Mouse (Mus musculus): Measurements from ENCODE around the gene Nostrin.

Nostrin gene

GRCm38 (mm10) chr2:69135661-69136576 lies at the start of gene Nostrin:
TSS of gene Nostrin (plus strand) at chr2:69135800.
- no peak for DNase-seq (ENCODE audit: low spot score)

- DNase-seq (ENCODE audit: low spot score) = no peak
These were observed 48.9 kb upstream of the Nostrin start for GRCm38 (mm10) chr2:69086505-69087260.

DNA sequence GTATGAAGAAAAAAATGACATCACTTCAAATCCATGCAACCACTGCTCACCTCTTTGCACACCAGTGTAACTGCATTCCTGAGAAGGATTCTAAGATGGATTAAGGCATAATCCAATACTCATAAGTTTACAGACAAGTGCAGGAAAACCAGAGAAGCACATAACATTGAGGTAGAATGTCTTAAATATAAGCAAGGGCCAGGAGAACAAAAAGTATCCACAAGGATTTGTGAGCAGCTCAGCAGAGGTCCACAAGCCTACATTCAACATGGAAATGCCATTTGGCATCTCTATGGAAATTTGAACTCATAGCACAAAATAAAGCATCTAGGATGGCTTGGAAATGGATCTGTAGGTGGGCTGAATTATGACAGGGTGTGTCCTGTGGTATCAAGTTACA lies 39.8 kb upstream of the Nostrin start:
- no peak for DNase-seq (ENCODE audit: low spot score)

DNA sequence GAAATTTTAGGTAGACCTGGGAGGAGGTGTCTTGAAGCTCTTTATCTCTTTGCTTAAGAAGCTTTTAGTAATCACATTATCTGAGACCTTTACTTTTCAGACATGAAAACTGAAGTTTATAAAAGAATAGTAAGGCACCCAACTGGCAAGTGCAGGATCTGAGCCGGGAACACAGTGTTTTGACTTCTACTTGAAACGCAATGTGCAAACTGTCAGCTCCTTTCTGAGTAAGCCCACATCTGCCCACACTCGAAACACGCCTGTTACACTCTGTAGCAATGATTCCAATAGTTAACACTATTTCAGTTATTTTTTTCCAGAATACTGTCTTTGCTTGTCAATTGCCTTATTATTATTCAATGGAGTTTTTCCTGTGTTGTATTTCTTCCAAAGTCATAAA lies 38.8 kb upstream of the Nostrin start:
- no peak for DNase-seq (ENCODE audit: low spot score)

GRCm38 (mm10) chr2:69097526-69097925 lies 38.1 kb upstream of the Nostrin start:
- no peak for DNase-seq (ENCODE audit: low spot score)

DNA sequence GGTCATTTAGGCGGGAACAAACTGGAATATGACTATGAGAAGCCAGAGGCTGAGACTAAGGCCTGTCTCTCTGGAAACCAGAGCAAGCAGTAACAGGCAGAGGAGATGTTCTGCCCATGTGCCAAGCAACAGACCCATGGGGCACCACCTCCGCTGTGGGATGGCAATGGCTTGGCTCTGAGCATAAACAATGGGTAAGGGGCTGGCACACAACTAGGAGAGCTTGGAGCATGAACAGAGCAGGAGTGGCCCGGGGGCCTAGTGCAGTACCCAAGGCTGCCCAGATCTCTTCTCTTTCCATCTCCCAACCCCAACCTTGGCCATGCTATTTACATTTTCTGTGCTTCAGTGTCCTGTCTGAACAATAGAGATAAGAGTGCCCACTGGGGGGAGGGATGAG lies 36.9 kb upstream of the Nostrin start:
- no peak for DNase-seq (ENCODE audit: low spot score)

DNA sequence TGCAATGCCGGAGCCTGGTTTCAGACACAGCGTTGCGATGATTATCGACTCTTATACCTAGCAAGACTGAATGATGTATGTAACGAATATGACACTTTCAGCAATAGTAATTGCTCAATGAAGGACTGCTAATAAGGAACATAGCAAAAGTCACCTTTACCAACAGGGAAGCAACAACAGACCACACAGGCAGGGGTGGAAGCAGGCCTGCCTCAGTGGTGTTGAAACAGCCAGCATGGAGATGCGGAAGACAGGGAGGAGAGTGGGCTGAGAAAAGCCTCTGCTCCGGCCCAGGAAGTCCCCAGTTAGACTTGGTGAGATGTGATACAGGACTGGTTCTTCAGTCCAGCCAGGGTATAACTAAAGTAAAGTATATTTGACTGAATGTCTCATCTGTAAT lies 36.5 kb upstream of the Nostrin start:
- DNase-seq (ENCODE audit: low spot score) = no peak

DNA sequence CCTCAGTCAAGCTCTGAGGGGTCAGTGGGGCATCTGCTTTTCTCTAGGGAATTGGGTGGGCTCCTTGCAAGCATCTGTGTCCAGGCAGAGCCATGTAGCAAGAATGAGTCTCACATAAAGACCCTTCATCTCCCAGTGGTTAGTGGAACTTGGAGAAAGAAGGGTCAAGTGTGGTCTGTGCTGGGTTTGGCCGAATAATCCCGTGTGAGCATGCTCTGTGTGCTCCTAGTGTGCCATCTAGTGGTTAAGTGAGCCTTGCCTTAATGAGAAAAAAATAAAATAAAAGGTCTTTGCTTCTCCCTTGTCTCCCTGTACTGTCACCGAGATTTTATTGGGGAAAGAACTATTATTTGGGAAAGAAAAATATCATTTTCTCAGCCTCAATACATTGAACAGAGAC lies 34.9 kb upstream of the Nostrin start:
- DNase-seq (ENCODE audit: low spot score) = no peak

DNA sequence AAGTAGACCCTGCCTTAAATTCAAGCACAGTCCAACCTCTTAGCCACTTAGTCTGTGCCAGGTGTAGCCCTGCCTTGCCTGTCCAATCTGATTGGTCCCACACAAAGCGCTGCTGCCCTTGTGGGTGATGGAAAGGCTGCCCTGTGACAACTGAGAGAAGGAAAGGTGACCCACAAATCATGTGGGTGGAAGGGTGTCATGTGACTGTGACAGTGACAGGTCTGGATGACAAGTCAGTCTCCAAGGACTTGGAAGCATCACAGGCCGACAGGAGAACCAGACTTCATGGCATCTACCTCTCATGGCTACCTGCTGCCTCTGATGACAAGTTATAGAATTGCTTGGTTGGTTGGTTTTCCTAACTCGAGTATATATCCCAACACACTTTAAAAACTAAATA lies 32.1 kb upstream of the Nostrin start:
- no peak for DNase-seq (ENCODE audit: low spot score)

GRCm38 (mm10) chr2:69104511-69105145 lies 31.0 kb upstream of the Nostrin start:
- no peak for DNase-seq (ENCODE audit: low spot score)

DNA sequence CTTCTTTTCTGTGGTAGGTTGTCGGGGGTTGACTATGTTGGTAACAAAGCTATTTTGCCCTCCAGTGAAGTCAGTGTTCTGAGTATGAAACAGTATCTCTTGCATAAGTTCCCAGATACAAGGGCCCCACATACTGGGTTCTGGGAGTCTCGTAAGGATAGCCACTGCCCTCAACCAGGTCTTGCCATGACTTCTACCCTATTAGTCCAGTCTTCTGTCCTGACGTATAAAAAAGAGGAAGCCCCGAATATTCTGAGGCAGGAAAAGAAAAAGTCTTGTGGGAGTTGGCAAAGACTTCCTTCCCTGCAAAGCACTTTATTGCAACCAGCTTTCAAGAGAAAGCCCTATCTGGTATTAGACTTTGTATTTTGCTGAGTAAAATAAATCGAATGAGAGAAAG lies 26.4 kb upstream of the Nostrin start:
- no peak for DNase-seq (ENCODE audit: low spot score)

GRCm38 (mm10) chr2:69109710-69110109 lies 25.9 kb upstream of the Nostrin start:
- no peak for DNase-seq (ENCODE audit: low spot score)

- no peak for DNase-seq (ENCODE audit: low spot score)
These were observed 23.0 kb upstream of the Nostrin start for GRCm38 (mm10) chr2:69112609-69113008.

DNA sequence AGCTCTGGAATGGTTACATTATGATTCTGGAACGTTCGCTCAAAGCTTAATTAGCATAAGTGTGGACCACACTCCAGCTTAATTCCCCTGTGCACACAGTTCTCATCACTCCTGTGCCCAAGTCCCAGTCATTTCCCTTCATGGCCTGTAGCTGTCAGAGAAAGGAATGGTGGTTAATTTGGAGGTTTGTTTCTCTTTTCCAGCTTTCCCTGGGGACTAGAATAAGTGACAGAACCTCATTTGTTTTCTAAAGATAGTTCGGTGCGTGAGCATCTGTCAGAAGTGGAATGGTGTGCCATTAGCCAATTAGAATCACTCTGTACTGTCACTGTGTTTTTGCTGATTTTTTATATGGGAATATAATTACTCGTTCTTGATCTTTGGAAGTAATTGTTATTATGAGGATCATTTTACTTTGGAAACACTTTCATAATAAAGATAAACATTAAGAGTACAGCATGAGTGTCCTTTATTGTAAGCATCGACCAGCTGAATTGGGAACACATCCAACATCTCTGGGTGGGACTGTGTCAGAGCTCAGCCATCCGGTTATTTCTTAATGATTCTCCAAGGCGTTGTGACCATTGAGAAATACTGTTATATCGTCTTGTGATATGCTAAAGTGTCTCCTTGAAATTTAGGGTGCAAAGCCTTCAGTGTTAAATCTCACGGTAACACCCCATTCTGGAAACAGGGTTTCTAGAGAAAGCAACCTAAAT lies 21.6 kb upstream of the Nostrin start:
- DNase-seq (ENCODE audit: low spot score) = no peak

GRCm38 (mm10) chr2:69115921-69116320 lies 19.7 kb upstream of the Nostrin start:
- DNase-seq (ENCODE audit: low spot score) = no peak

DNA sequence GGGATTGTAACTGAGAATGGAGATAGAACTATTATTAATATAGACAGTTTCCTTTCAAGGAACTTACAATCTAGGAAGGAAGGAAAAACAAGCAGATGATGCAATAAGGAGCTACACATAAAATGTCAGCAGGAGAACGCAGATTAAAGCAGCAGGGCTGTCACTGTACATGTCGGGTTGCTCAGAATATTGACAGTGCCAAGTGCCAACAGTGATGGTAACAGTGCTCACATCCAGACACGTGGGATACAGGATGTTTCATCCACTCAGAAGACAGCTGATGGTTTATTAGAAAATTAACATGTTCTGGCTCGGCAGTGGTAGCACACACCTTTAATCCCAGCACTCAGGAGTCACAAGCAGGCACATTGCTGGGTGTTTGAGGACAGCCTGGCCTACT lies 18.8 kb upstream of the Nostrin start:
- no peak for DNase-seq (ENCODE audit: low spot score)

- no peak for DNase-seq (ENCODE audit: low spot score)
These were observed 16.6 kb upstream of the Nostrin start for GRCm38 (mm10) chr2:69118994-69119393.

GRCm38 (mm10) chr2:69119718-69120117 lies 15.9 kb upstream of the Nostrin start:
- DNase-seq (ENCODE audit: low spot score) = no peak

DNA sequence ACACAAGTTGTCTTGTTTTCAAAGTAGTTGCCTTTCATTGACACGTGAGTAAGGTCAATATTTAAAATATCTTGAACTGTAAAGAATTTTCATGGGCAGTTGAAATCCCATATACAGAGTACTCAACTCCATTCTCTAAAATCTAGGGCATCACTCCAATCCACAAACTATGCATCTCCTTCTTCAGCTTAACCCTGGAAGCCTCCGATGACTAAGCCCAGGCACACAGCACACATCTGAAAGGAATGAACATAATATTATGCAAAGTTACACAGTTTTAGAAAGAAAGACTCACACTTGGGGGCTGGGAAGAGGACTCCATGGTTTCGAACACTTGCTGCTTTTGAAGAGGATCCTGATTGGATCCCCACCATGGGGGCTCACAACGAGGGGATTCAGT lies 13.9 kb upstream of the Nostrin start:
- DNase-seq (ENCODE audit: low spot score) = no peak

DNA sequence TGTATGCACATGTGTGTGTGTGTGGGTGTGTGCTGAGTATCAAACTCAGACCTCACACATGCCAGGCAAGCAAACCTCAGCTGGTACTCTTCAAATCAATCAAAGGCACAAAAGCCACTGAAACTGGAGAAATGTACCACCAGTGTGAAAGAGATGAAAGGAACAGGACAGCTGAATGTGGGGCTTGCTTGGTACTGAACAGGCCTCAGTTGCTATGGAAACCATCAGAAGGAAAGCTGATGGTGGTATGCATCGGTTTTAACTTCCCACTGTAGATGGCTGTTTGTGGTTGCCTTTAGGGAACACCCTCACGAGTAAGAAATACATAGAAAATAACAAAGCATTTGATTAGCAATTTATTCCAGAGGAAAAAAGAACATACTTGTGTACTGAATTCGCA lies 10.2 kb upstream of the Nostrin start:
- no peak for DNase-seq (ENCODE audit: low spot score)

GRCm38 (mm10) chr2:69128321-69128720 lies 7.3 kb upstream of the Nostrin start:
- peak; percentile 69 for DNase-seq (ENCODE audit: low spot score)

DNA sequence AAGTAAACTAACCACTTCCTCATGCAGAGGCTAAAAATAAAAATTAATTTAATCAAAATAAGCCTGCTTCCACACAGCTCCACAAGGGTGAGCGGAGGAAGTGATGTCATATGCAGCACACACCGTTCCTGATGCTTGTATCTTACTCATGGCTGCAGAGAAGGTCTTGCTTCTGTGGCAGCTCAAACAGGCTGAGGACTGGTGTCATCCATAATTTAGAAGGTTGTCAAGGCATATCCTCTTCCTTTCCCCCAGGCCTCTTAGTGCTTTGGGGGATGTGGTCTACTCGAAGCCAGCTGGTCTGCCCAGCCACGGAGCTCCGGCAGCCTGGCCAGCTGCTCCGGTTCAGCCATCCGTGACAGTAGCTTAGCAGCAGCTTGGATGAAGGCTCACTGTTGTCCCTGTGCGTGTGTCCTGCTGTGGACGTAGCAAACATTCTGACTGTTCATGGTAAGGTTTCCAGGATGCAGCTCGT lies 6.6 kb upstream of the Nostrin start:
- no peak for DNase-seq (ENCODE audit: low spot score)

Data from testis, postnatal 14 days (tissue).